Mouse (Mus musculus) bone marrow macrophage, adult 2 months (primary cell): ENCODE results near the gene Maml2.

Experiments
- CTCF ChIP-seq: IDR thresholded peaks from 2 replicates; pipeline ENCODE4 v1.5.1; 2012; ENCODE audit warnings: low read depth, mild to moderate bottlenecking, low read length, moderate library complexity
- POLR2A ChIP-seq: IDR thresholded peaks from 2 replicates; pipeline ENCODE4 v1.6.1; 2012; ENCODE audit warnings: mild to moderate bottlenecking, low read depth, low read length, borderline replicate concordance

- TF ChIP-seq CTCF (no peak), POLR2A (no peak)
Observed at GRCm38 (mm10) chr9:13298513-13298878, 739 bp downstream of the Maml2 start.
